In genomic region chr5:107143406-107143805, GRCm38 (mm10) we compare ENCODE assay signal across 19 mouse cellular contexts.
DNase-seq lines count a peak whose midpoint lies in the region; ATAC-seq and TF ChIP-seq lines count a peak whose summit lies in the region.
"Had no signal": no experiment of that assay in that cellular context is flagged by ENCODE, and none has a peak within 500 bp of the region (broad histone marks: within the 10 kb centered on the region; RNA-seq: fewer than 3 reads in every experiment).

No protein-coding gene starts in this region.

- H3K4me3 ChIP-seq in gastrocnemius, adult 2 months = no peak overlapping the region
- no peak overlapping the region for H3K4me3 ChIP-seq in limb, embryonic 14.5 days (replicated peaks; ENCODE audit: low read length)
- no peak overlapping the region for H3K4me3 ChIP-seq in limb, embryonic 10.5 days
- H3K4me3 ChIP-seq in megakaryocyte, embryonic 14.5 days (replicated peaks) = peak overlapping the region; percentile 11
- H3K4me3 ChIP-seq: erythroblast, embryonic 14.5 days; forebrain, embryonic 10.5 days; heart, embryonic 15.5 days; hindbrain, embryonic 10.5 days; hindbrain, embryonic 15.5 days had no signal

- TF ChIP-seq CTCF in gastrocnemius, adult 2 months (IDR thresholded peaks at IDR 0.05) = no peak

- peaks cover 6% of the 10 kb centered on the region for H3K4me1 ChIP-seq in limb, embryonic 14.5 days (ENCODE audit: control insufficient read depth, insufficient read depth, low read length)
- H3K4me1 ChIP-seq in limb, embryonic 10.5 days = peaks cover 16% of the 10 kb centered on the region
- no peaks in the 10 kb centered on the region for H3K4me1 ChIP-seq in megakaryocyte, embryonic 14.5 days

- H3K27ac ChIP-seq in gastrocnemius, adult 2 months = peak overlapping the region; percentile 74; the same call in 1 of the 2 replicates
- no peak overlapping the region for H3K27ac ChIP-seq in limb, embryonic 14.5 days (replicated peaks; ENCODE audit: low read depth, low read length)
- H3K27ac ChIP-seq in limb, embryonic 10.5 days = no peak overlapping the region
- H3K27ac ChIP-seq: forebrain, embryonic 10.5 days; heart, embryonic 15.5 days; hindbrain, embryonic 15.5 days had no signal

- peak; percentile 44; the same call in 1 of the 2 replicates for ATAC-seq in limb, embryonic 14.5 days (ENCODE audit: low FRiP score, low read depth)
- ATAC-seq in megakaryocyte, adult 5-6 weeks (ENCODE audit: poor library complexity, severe bottlenecking) = no peak
- ATAC-seq: inflammation-experienced regulatory T-cells, adult 6 months had no signal

- H3K4me2 ChIP-seq in limb, embryonic 14.5 days (replicated peaks; ENCODE audit: low read depth, low read length, severe bottlenecking) = no peak overlapping the region
- H3K4me2 ChIP-seq: heart, embryonic 11.5 days; heart, embryonic 15.5 days; hindbrain, embryonic 15.5 days had no signal

- H3K36me3 ChIP-seq in limb, embryonic 14.5 days (ENCODE audit: control insufficient read depth, insufficient read depth, low read length) = peaks cover 34% of the 10 kb centered on the region
- H3K36me3 ChIP-seq in limb, embryonic 10.5 days = peaks cover 19% of the 10 kb centered on the region
- no peaks in the 10 kb centered on the region for H3K36me3 ChIP-seq in megakaryocyte, embryonic 14.5 days (replicated peaks; ENCODE audit: low read length)
- H3K36me3 ChIP-seq: forebrain, embryonic 10.5 days; hindbrain, embryonic 10.5 days; hindbrain, embryonic 15.5 days had no signal

- no peaks in the 10 kb centered on the region for H3K9me3 ChIP-seq in limb, embryonic 14.5 days (ENCODE audit: control insufficient read depth, low read length)
- no peaks in the 10 kb centered on the region for H3K9me3 ChIP-seq in limb, embryonic 10.5 days (replicated peaks)
- no peaks in the 10 kb centered on the region for H3K9me3 ChIP-seq in megakaryocyte, embryonic 14.5 days
- H3K9me3 ChIP-seq: forebrain, embryonic 10.5 days; heart, embryonic 15.5 days; hindbrain, embryonic 10.5 days; hindbrain, embryonic 15.5 days had no signal

- no peak for DNase-seq in gastrocnemius, adult 2 months
- DNase-seq in gastrocnemius, postnatal 25 days = no peak
- no peak for DNase-seq in limb, embryonic 14.5 days (ENCODE audit: low spot score)
- no peak for DNase-seq in limb, embryonic 10.5 days (ENCODE audit: low spot score)
- DNase-seq in kidney, adult 11 months = no peak
- DNase-seq: adrenal gland, adult 2 months; adrenal gland, postnatal 25 days; cerebellum, adult 18-20 months; heart, adult 18-20 months; heart, postnatal 14 days had no signal

- no peak for TF ChIP-seq POLR2A in limb, embryonic 14.5 days (IDR thresholded peaks at IDR 0.05; ENCODE audit: borderline replicate concordance, extremely low read depth, insufficient read depth, insufficient read length)

- H3K9ac ChIP-seq in limb, embryonic 14.5 days (ENCODE audit: low read depth, low read length, severe bottlenecking) = no peak overlapping the region
- H3K9ac ChIP-seq: heart, embryonic 15.5 days; hindbrain, embryonic 15.5 days had no signal

- 68% methylated on average over 5 of the region's 5 CpGs for WGBS in limb, embryonic 14.5 days
- 84% methylated on average over 5 of the region's 5 CpGs for WGBS in limb, embryonic 10.5 days

- intact Hi-C loops in gastrocnemius, adult 2 months (cut with DNase I) = no loop called here

- no peaks in the 10 kb centered on the region for H3K27me3 ChIP-seq in limb, embryonic 14.5 days (ENCODE audit: control insufficient read depth, insufficient read depth, low read length)
- no peaks in the 10 kb centered on the region for H3K27me3 ChIP-seq in limb, embryonic 10.5 days (ENCODE audit: low read depth, poor library complexity, severe bottlenecking)
- H3K27me3 ChIP-seq in megakaryocyte, embryonic 14.5 days (replicated peaks) = peaks cover 33% of the 10 kb centered on the region
- H3K27me3 ChIP-seq: heart, embryonic 15.5 days had no signal
